In the genomic region with DNA sequence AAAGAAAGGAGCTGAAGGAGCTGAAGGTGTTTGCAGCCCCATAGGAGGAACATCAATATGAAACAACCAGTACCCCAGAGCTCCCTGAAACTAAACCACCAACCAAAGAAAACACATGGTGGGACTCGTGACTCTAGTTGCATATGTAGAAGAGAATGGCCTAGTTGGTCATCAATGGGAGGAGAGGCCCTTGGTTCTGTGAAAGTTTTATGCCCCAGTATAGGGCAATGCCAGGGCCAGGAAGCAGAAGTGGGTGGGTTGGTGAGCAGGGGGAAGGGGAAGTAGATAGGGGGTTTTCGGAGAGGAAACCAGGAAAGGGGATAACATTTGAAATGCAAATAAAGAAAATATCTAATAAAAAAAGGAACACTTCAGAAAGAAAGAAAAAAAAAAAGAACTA, we compare ENCODE assay signal across 23 mouse cellular contexts. TPM values are rescaled to one million over a fixed set of nuclear protein-coding genes. Genes with fewer than 3 reads are reported as not detected.
"Had no signal": no experiment of that assay in that cellular context is flagged by ENCODE, and none has a peak within 500 bp of the region (broad histone marks: within the 10 kb centered on the region; RNA-seq: fewer than 3 reads in every experiment).

No protein-coding gene starts in this region.

RNA-seq across cellular contexts. Expression of a gene that starts 17.0 kb away (rescaled TPM):
- total RNA-seq: gastrocnemius, adult 18-20 months; gastrocnemius, adult 8-10 months; gastrocnemius, postnatal 14 days; gastrocnemius, postnatal 36 days; heart, adult 18-20 months; heart, adult 8-10 months; heart, postnatal 14 days; heart, postnatal 36 days; hematopoietic stem cell, adult 5-6 weeks; hindbrain, postnatal 0 days; layer of hippocampus, adult 2 months; layer of hippocampus, postnatal 10 days; layer of hippocampus, postnatal 25 days; left cerebral cortex, adult 2 months had no signal
- polyA plus RNA-seq: heart, embryonic 11.5 days; heart, embryonic 15.5 days; heart, postnatal 0 days; hindbrain, embryonic 15.5 days; intestine, embryonic 14.5 days; kidney, adult 2 months; kidney, embryonic 15.5 days; limb, embryonic 14.5 days; liver, embryonic 11.5 days had no signal
